Mouse (Mus musculus) G1E (cell line): ENCODE measurements at regions not wholly inside any gene's neighbourhood (a gene's known extent, or its start where the extent isn't known, plus 50 kb on each side); places are given as distances from the start of the nearest gene placed in this dataset.

ENCODE experiments used
- CTCF ChIP-seq: IDR thresholded peaks from 2 replicates; pipeline ENCODE4 v1.5.1; 2012; ENCODE audit warnings: low read depth, low read length, inconsistent platforms, mixed read lengths
- GATA1 ChIP-seq: IDR thresholded peaks from 2 replicates; pipeline ENCODE4 v1.6.1; 2012; ENCODE audit warnings: borderline replicate concordance, low read length, inconsistent platforms, mixed read lengths
- TAL1 ChIP-seq: conservative IDR thresholded peaks from 2 replicates; pipeline ENCODE4 v1.6.1; 2012; ENCODE audit warnings: low read depth, low read length, inconsistent platforms, mixed read lengths

- TF ChIP-seq CTCF: no peak
- no peak for TF ChIP-seq GATA1
- TF ChIP-seq TAL1: no peak
Measured at GRCm38 (mm10) chr5:138912711-138913105, 84.5 kb downstream of the Pdgfa start.
